Mouse (Mus musculus): ENCODE measurements around the gene D930020B18Rik. TPM values are rescaled to one million over a fixed set of nuclear protein-coding genes. Genes with fewer than 3 reads are reported as not detected.

The D930020B18Rik gene
- not detected for total RNA-seq (2021)

DNA sequence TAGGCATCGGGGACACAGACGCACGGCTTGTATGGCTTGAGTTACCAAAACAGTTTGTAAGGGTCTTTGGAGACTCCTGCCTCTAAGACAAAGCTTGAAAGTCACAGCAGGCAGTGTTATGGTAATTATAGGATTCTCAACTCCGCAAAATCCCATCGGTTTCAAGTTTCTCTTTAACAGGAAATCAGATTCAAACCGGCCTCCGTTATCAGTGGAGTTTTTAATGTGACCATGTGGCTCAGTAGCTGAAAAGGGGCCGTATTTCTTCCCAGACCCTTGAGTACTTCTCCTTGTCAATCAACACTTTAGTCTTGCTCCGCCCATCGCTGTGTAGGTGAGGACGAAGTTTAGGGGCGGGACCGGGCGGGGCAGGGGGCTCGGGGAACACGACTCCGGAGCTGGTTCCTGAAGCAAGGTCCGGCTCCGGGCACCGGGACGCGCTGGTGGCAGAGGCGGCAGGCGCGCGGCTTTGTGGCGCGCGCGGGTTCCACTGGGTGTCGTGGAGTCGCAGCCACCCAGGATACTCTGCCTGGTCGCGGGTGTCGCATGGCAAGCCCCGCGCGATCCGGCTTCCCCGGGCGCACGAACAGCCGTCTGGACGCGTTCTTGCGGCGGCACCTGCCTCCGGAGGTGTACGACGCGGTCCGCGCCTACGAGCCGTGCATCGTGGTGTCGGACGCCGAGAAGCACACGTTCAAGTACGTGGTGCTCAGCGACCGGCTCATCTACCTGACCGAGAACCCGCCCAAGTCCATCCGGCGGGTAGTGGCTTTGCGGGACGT, at the start of gene D930020B18Rik:
Gene D930020B18Rik (plus strand): TSS at position 317 of the 782 bp plus-strand sequence.
- intact Hi-C loops (cut with DNase I), result no loop called here
- DNase-seq (ENCODE audit: low spot score), result no peak

DNA sequence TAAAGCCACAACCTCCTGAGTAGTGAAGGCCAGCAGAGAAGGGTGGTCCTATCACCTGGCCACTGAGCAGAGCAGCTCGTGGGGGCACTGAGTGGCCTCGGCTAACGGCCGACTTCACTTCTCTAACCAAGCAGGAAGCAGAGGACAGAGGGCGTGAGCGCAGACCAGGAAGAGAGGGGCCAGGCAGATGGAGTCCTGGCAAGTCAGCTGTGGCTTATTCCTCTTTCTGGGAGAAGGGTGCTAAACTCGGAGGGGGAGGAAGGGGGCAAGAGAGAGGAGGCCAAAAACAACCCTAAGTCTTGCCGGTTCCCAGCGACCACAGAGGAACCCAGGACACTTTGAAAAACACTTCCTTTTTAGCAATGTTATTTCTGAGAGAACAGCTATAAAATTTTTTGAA, 44.8 kb upstream of the D930020B18Rik start:
- DNase-seq (ENCODE audit: low spot score), result no peak
- intact Hi-C loops (cut with DNase I), result no loop called here

DNA sequence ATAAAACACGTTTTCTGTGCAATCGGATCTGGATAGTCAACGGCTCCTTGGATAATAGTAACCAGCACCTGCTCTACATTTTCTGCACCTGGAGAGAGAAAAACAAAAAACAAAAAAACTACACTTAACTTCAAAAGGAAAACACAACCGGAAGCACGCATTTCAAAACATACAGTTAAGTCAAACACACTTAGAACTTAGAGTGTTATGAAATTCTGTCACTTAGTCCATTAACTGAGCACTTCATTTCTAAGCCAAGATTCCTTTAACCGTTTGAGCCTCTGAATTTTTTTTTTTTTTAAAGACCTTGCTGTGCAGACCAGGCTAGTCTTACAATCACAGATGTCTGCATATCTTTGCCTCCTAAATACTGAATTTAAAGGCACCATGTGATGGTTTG, 40.1 kb upstream of the D930020B18Rik start:
- intact Hi-C loops (cut with DNase I), result no loop called here
- no peak for DNase-seq (ENCODE audit: low spot score)

DNA sequence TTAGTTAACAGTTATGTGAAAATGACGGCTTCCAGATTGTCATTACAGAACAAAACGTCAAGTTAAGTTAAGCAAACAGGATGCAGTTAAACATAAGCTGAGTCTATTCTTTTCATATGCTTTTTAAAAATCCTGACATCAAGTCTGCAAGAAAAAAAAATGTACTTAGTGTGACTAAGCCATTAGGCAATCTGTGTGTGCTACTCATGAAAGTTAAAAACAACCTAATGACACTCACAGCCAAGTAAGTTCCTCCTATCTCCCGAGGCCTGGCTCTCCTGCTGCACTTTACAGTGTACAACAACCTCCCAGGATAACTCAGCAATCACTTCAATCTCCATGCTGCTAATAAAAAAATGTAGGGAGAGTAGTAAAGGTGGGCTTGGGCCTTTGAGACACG, 37.8 kb upstream of the D930020B18Rik start:
- DNase-seq (ENCODE audit: low spot score), result no peak
- intact Hi-C loops (cut with DNase I), result no loop called here

DNA sequence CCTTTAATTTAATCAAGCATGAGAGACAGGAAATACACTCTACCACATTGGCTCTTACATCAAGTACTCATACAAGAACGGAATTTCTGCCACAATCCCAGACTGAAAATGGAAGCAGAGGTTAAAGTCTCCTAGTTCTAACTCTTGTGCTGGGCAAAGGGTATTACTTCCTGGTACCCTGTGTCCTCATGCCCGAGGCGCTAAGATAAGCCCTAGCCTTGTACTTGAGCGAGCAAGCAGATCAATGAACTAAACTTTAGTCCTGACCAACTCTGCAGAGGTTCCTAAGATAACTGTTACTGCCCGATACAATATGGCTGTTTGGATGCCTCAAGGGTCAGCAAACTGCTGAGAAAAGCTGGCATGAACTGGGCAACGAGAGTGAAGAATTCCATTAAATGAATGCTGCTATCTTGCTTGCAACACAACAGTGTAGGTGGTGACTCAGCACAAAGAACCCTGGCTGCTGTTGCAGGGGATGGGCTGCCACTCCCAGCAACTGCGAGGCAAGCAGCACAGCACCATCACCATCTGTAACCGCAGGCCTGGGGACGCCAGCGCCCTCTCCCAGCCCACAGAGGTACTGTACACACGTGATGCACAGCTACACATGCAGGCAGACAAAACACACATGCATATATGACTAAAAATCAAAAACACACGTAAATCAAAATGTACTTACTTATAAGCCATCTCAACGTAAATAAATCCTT, 36.6 kb upstream of the D930020B18Rik start:
- DNase-seq (ENCODE audit: low spot score), result no peak
- intact Hi-C loops (cut with DNase I), result no loop called here

DNA sequence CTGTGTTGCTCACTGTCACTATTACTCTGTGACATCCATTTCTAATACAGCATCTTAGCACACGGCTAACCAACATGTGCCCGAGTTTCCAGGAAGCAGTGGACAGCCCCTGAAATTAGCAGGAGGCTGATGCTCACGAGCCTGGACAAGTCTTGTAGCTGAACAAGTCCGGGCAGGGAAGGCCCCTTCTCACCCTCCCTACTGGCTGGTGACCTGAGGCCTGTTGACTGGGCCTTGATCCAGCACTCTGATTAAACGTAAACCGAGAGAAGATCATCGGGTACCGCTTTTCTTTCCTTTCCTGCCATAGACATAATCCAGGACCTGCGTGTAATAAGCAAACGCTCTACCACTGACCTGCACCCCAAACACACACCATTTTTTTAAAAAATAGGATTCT, 33.2 kb upstream of the D930020B18Rik start:
- DNase-seq (ENCODE audit: low spot score), result no peak
- intact Hi-C loops (cut with DNase I), result no loop called here

DNA sequence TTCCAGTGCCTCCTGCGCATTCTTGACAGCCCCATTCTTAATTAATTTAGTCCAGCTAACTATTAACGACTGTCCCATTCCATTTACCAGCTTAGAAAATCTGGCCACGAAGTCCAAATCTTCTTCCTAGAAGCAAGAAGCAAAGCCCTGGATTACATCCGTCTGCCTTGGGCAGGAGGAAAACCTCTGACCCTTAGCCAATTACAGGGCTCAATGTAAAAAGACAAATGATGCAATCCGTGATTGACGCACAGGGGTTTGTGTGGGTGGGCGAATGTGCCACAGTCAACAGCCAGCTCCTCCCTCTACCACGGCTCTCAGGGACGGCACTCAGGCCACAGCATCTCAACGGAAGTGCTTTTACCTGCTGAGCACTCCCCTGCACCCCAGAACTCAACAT, 29.8 kb upstream of the D930020B18Rik start:
- no peak for DNase-seq (ENCODE audit: low spot score)
- intact Hi-C loops (cut with DNase I), result no loop called here

DNA sequence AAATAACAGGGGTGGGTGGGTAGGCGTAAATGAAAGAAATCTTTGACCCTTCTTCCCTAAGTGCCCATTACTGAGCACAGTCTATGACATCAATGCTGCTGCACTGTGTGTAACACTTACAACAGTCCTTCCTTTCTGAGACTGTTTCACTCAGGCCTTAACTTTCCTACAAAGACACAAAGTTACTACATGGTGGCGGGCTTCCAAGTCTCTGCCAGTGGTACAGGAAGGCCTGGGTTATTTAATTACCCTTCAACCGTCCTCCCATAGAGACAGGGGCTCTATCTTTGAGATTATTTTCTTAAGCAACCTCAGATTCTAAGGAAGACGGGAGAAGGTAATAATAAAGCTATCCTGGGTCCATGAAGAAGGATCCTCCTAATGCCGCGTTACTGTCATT, 28.9 kb upstream of the D930020B18Rik start:
- intact Hi-C loops (cut with DNase I), result no loop called here
- DNase-seq (ENCODE audit: low spot score), result no peak

DNA sequence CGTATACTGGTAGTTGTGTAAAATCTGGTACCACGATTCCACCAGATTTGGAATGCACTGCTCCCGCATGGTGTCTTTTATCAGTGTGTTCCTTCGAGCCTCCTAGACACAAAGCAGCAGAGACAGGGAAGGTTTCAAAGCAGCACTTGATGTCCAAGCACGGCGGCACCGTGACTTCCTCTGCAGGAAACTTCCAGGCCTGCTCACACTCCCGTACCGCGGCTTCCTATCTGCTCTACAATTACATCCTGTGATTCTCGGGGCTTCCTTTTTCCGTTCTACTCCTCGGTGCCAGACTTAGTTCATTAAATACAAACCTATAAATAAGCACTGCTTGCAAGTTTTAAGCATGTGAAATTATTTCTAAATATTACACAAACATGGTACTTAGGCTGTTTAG, 27.8 kb upstream of the D930020B18Rik start:
- intact Hi-C loops (cut with DNase I), result no loop called here
- peak; percentile 42 for DNase-seq (ENCODE audit: low spot score)

DNA sequence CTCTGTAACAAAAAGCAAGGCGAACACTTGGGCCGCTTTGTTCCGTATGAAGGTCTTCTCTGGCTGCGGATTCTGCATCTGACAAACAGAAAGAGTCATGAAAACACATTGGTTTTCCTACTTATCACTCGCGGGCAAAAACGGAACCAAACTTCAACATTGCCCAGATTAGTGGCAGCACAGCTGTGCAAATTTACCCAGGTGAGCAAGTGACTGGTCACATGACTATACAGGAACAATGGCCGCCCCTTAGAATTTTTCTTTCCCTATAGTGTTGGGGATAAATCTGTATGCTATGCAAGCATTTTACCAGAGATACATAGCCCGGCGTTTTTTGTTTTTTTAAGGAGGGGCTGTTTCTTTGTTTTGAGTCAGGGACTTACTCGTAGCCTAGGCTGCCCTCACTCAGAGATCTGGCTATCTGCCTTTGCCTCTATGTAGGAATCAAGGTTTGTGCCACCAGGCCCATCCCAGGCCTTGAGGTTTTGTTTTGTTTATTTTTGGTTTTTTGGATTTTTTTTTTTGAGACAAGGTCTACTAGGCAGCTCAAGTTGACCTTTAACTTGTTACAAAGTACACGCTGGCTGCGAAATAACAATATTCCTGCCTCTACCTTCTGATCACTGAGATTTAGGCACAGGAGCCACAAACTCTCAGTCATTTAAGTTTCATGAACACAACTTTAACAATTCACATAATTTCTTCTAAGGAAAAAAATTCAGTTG, 26.1 kb upstream of the D930020B18Rik start:
- no peak for DNase-seq (ENCODE audit: low spot score)
- intact Hi-C loops (cut with DNase I), result no loop called here

DNA sequence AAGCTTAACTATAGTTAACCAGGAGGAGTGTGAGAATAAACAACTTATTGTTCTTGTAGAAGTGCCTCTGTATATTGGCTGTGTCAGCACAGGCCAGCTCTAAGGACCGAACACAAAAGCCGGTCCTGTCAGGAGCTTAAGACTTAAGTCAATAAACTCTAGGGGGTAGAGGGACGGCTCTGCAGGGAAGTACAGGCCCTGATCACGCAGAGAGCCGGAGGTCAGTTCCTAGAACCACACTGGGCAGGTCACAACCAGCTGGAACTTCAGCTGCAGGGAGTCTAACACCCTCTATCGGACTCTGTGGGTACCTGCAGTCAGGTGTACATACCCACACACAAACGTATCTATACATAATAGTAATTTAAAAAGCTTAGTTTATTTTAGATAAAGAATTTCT, 25.5 kb upstream of the D930020B18Rik start:
- intact Hi-C loops (cut with DNase I), result no loop called here
- no peak for DNase-seq (ENCODE audit: low spot score)

DNA sequence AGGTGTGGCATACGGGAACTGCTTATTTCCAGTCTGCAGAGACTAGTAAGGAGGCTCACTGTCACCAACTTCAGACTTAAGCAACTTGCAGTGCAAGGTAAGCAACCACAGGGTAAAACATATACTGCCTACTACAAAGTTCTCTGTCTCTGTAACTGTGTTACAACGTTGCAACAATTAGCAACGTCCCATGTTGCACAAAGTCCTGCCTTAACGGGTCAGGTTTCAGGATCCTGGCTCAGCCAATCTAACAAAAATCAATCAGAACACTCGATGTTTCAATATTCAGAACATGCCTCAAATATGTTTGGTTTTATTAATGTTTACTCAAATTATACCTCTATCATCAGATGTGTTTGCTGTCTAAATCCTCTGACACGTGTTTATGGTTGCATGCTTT, 19.0 kb upstream of the D930020B18Rik start:
- DNase-seq (ENCODE audit: low spot score), result no peak
- intact Hi-C loops (cut with DNase I), result no loop called here

DNA sequence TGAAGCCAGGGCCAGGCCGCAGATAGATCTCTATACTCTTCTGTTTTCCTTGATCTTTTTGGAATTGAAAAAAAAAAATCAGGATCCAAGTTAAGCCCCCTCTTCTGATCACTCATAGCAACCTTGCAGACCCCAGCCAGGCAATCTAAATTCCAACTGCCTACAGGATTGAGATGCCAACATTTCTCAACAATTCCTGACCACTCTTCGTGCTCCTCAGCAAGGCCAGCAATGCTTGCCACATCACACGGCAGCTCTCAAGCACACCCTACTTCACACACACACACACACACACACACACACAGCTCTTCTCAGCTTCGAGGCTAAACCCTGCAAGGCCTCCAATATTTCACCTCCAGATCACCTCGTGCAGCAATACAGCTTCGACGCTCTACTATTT, 17.7 kb upstream of the D930020B18Rik start:
- no peak for DNase-seq (ENCODE audit: low spot score)
- intact Hi-C loops (cut with DNase I), result no loop called here

DNA sequence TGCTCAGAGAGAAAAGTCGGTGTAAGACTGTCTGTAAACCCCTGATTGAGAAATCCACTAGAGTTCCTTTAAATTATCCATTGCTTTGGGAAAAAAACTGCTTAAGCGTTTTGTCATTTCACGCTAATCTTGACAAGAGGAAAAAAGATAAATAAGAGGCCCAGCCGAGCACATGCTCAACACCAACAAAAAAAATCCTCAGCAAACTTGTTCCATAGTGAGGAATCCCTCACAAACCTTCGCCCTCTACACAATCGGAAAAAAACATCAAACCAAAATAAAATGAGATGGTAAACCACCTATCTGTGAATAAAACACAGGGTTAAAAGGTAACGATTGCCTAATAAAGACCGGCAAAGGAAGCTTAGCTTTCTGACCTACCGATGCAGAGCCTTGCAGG, 16.4 kb upstream of the D930020B18Rik start:
- intact Hi-C loops (cut with DNase I), result loop anchor here (5.0 kb wide), 1 partner anchor 38 kb away; the partner anchor contains the start of gene Tbk1
- no peak for DNase-seq (ENCODE audit: low spot score)

DNA sequence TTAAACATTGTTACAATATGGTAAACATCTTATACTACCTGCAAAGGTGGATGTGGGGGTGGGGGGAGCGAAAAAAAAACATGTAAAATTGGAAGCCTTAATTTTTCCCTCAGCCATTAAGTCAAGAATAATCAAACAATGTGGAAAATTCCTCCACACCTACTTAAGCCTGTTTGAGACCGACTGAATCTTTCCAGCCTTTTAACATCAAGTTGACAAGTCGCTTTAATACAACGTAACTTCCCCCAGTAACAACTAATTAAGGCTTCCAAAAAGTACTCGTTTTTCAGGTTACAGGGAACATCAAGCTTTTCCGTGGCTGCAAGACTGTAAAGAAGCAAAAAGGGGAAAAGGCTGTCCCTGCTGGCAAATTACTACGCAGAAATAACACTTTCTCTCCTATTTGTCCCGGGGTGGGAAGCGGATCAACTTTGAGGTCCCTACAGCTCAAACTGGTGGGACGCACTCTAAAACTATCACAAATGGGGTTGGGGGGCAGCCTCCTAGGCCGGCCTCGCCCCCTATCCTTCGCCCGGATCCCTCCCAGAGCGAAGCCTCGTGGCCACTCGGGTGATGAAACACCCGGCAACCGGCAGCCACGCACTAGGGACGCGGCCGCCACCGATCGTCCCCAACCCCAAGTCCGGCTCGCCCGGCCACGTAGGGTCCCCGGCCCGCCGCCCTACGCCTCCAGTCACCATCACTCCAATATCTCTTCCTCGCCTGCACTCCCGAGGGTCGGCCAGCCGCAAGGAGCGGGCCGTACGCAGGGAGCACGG, 15.8 kb upstream of the D930020B18Rik start:
- no peak for DNase-seq (ENCODE audit: low spot score)
- intact Hi-C loops (cut with DNase I), result loop anchor here (5.0 kb wide), 1 partner anchor 38 kb away; the partner anchor contains the start of gene Tbk1

DNA sequence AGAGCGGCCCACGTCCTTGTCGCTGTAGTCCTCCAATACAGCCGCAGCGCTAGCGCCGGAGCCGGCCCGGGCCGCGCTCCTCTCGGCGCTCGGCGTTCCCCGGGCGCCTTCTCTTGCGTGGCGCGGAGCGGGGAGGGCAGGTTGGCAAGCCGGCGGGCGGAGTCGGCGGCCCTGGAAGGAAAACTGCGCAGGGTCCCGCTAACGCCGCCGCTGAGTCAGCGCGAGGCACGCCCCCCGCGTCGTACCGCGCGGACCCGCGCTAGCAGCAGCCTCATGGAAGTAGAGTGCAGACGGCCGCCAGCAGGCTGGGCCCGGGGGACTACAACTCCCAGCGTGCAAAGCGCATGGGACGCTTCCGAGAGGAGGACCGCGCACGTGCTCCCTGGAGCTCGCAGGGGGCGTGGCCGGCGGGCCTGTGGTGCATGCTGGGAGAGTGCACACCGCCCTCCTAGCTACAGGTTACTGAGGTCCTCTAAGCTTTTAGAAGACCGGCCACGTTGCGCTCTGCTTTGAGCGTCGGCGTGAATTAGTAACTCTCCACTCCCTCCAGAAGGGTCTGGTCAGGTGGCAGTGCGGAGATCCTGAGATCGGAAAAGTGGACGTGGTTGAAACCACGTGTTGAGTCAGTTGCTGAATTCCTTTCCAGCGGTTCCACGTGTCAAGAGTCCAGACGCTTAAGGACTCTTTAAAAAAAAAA, 15.1 kb upstream of the D930020B18Rik start, which contains the start of gene Xpot:
Gene Xpot (minus strand): TSS at position 147 of the 697 bp plus-strand sequence.
- DNase-seq (ENCODE audit: low spot score), result peak; percentile 96
- intact Hi-C loops (cut with DNase I), result loop anchor here (5.0 kb wide), 1 partner anchor 39 kb away; the partner anchor contains the start of gene Tbk1

DNA sequence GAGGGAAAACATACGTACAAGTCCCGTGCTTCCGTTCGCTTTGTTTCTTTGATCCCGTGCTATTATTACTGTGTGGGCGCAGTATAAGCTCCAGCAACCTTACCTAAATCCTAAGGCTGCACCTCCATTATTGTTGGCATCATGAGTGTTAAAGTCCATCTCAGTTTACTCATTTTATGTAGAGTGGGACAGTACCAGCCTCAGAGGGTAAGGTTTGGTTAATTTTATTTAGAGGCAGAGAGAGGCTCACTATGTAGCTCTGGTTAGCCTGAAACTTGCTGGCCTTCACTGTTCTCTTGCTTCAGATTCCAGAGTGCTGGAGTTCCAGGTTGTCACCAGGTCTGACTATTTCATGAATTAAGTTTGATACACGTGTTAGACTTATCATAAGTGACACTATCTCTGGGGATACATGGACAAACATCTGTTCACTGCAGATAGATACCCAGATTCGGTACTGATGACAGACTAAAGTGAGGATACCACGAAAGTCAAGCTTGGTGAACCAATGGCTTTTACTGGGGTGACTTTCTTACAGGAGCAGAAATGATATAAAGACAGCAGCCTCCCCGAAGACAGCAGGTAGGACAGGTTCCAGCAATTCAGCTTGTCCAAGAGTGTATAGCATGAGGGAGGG, 14.1 kb upstream of the D930020B18Rik start:
- no peak for DNase-seq (ENCODE audit: low spot score)
- intact Hi-C loops (cut with DNase I), result loop anchor here (5.0 kb wide), 1 partner anchor 40 kb away; the partner anchor contains the start of gene Tbk1

DNA sequence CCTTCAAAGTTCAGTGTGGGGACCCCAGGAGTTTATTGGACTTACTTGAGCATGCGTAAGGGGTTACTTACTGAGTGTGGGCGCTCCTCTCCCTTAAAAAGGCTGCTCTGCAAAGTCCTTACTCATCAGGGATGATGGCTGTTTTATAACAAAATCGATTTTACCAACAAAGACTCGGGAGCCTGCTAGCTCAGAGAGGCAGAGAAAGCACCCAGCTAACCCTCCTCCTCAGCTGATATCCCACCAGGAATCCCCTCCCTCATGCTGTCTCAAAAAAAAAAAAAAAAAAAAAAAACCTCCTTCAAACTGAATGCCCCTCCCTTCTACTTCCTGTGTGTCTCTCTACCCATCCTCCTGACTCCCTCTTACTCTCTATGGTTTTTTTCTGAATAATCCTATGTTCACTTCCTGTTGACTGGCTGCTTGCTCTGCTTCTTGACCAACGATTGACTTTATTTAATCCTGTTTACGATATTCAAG, 12.8 kb upstream of the D930020B18Rik start:
- intact Hi-C loops (cut with DNase I), result loop anchor here (5.0 kb wide), 1 partner anchor 41 kb away; the partner anchor contains the start of gene Tbk1
- no peak for DNase-seq (ENCODE audit: low spot score)
